Mouse (Mus musculus) erythroblast, embryonic 14.5 days (primary cell): ENCODE results near the gene Gtf2h2. TPM values are rescaled to one million over a fixed set of nuclear protein-coding genes. Genes with fewer than 3 reads are reported as not detected.
"Not testable (repeated sequence)": the region's sequence is repeated elsewhere in the genome, so short reads cannot be mapped to it uniquely, and the experiment has no call there.

Source experiments
- H3K27me3 ChIP-seq: 2 replicates; pipeline ENCODE4 v1.6.1; 2012; ENCODE audit warnings: inconsistent platforms; ENCODE audit not compliant: control insufficient read depth
- H3K36me3 ChIP-seq: 2 replicates; pipeline ENCODE4 v1.6.1; 2012; ENCODE audit warnings: mild to moderate bottlenecking, inconsistent platforms; ENCODE audit not compliant: control insufficient read depth
- H3K4me1 ChIP-seq: 2 replicates; pipeline ENCODE4 v1.6.1; 2012; ENCODE audit warnings: inconsistent platforms; ENCODE audit not compliant: control insufficient read depth
- H3K4me3 ChIP-seq: replicated peaks from 2 replicates; pipeline ENCODE3; 2012; ENCODE audit warnings: moderate library complexity, mild to moderate bottlenecking, inconsistent platforms
- H3K9me3 ChIP-seq: 2 replicates; pipeline ENCODE4 v1.6.1; 2012; ENCODE audit warnings: low read length, inconsistent platforms, mixed read lengths; ENCODE audit not compliant: control insufficient read depth
- GATA1 ChIP-seq: IDR thresholded peaks from 2 replicates; pipeline ENCODE4 v1.6.1; 2012; ENCODE audit warnings: low read length, inconsistent platforms, mixed read lengths
- TAL1 ChIP-seq: IDR thresholded peaks from 3 replicates; pipeline ENCODE4 v1.6.1; 2012; ENCODE audit warnings: low read length, inconsistent platforms, mixed read lengths
- polyA plus RNA-seq: library from polyadenylated mRNA; stranded (reverse); fragments of >175 nt; gene quantifications from 2 replicates; pipeline ENCODE4 v1.2.3, GENCODE M21; 2012

Gene Gtf2h2
- polyA plus RNA-seq, 1 experiment, result 1.3 TPM

- no peak for TF ChIP-seq TAL1
- no peak for TF ChIP-seq GATA1
- no peaks in the 10 kb centered on the region for H3K36me3 ChIP-seq
- H3K4me3 ChIP-seq, result no peak overlapping the region
- no peaks in the 10 kb centered on the region for H3K4me1 ChIP-seq
- H3K9me3 ChIP-seq, result no peaks in the 10 kb centered on the region
- no peaks in the 10 kb centered on the region for H3K27me3 ChIP-seq
Observed at GRCm38 (mm10) chr13:100437322-100437825, 55.0 kb downstream of the Gtf2h2 start.

- H3K4me1 ChIP-seq, H3K4me3 ChIP-seq, H3K9me3 ChIP-seq, H3K36me3 ChIP-seq, H3K27me3 ChIP-seq: not testable (repeated sequence)
Observed at GRCm38 (mm10) chr13:100436556-100437163, 55.7 kb downstream of the Gtf2h2 start.

- H3K27me3 ChIP-seq, H3K4me3 ChIP-seq, H3K36me3 ChIP-seq, H3K4me1 ChIP-seq: not testable (repeated sequence)
- H3K9me3 ChIP-seq, result peaks cover 24% of the 10 kb centered on the region
Observed at GRCm38 (mm10) chr13:100419958-100420357, 72.4 kb downstream of the Gtf2h2 start.

GRCm38 (mm10) chr13:100414428-100414827 is 78.0 kb downstream of the Gtf2h2 start:
- H3K27me3 ChIP-seq, result no peaks in the 10 kb centered on the region
- H3K36me3 ChIP-seq, result no peaks in the 10 kb centered on the region
- peaks cover 23% of the 10 kb centered on the region for H3K9me3 ChIP-seq
- TF ChIP-seq GATA1, result no peak
- TF ChIP-seq TAL1, result no peak
- no peaks in the 10 kb centered on the region for H3K4me1 ChIP-seq
- H3K4me3 ChIP-seq, result no peak overlapping the region

Other genes starting within 250 kb of the Gtf2h2 start
- gene Naip5, start 246.3 kb downstream of the Gtf2h2 start, polyA plus RNA-seq, result not detected in 2 replicates
- gene Naip6, start 174.9 kb downstream of the Gtf2h2 start, polyA plus RNA-seq, result not detected in 2 replicates
- gene Naip1, start 39.7 kb downstream of the Gtf2h2 start, polyA plus RNA-seq, result 0.01 TPM in 1 of 2 replicates, not detected in the other
- gene Ocln, start 60.1 kb upstream of the Gtf2h2 start, polyA plus RNA-seq, result not detected in 2 replicates
- not detected in 2 replicates for gene Marveld2, start 124.4 kb upstream of the Gtf2h2 start, polyA plus RNA-seq
- 1.3 and 2.1 TPM in 2 replicates for gene Ak6, start 158.4 kb upstream of the Gtf2h2 start, polyA plus RNA-seq
- gene Rad17, start 158.5 kb upstream of the Gtf2h2 start, polyA plus RNA-seq, result 1.4 TPM in 2 replicates
- 1.3 and 2.1 TPM in 2 replicates for gene Taf9, start 159.0 kb upstream of the Gtf2h2 start, polyA plus RNA-seq
- gene Ccdc125, start 177.1 kb upstream of the Gtf2h2 start, polyA plus RNA-seq, result not detected in 2 replicates
- 0.42 and 0.98 TPM in 2 replicates for gene Cdk7, start 238.4 kb upstream of the Gtf2h2 start, polyA plus RNA-seq